Mouse (Mus musculus) spleen, postnatal 14 days (tissue): ENCODE data around the gene Hesx1.
A peak's percentile ranks its signal among the peaks of the same experiment; 100 is the strongest.
"Not testable (repeated sequence)": the region's sequence is repeated elsewhere in the genome, so short reads cannot be mapped to it uniquely, and the experiment has no call there.

Experiments used
- DNase-seq, 2 experiments: peaks; one replicate each; pipeline ENCODE4 v3.0.0; 2021 to 2022; ENCODE audit warnings: low spot score in 2 of 2

Hesx1 gene

GRCm38 (mm10) chr14:26994211-26994741, at the start of gene Hesx1:
TSS of gene Hesx1 (plus strand) at chr14:26994416.
- peak in 1 of 2 experiments; percentile 40 for DNase-seq

- not testable (repeated sequence) for DNase-seq
Measured at GRCm38 (mm10) chr14:26956139-26956538, 38.1 kb upstream of the Hesx1 start.

- DNase-seq = no peak
Measured at GRCm38 (mm10) chr14:26960518-26960917, 33.7 kb upstream of the Hesx1 start.

GRCm38 (mm10) chr14:26969164-26969563, 25.1 kb upstream of the Hesx1 start:
- no peak for DNase-seq

- peak in 1 of 2 experiments; percentile 10 for DNase-seq
Measured at GRCm38 (mm10) chr14:26969856-26970407, 24.3 kb upstream of the Hesx1 start.

GRCm38 (mm10) chr14:26970439-26970932, 23.7 kb upstream of the Hesx1 start:
- peak; percentile 91 to 95 for DNase-seq

GRCm38 (mm10) chr14:26971106-26971789, 23.0 kb upstream of the Hesx1 start, which contains the start of gene Appl1:
TSS of gene Appl1 (minus strand) at chr14:26971232.
- no peak for DNase-seq

GRCm38 (mm10) chr14:26973089-26973488, 21.1 kb upstream of the Hesx1 start:
- DNase-seq = no peak

GRCm38 (mm10) chr14:26975490-26975889, 18.7 kb upstream of the Hesx1 start:
- DNase-seq = no peak

GRCm38 (mm10) chr14:26976212-26976611, 18.0 kb upstream of the Hesx1 start:
- no peak for DNase-seq

GRCm38 (mm10) chr14:26977500-26977899, 16.7 kb upstream of the Hesx1 start:
- DNase-seq = no peak

GRCm38 (mm10) chr14:26979808-26980207, 14.4 kb upstream of the Hesx1 start:
- DNase-seq = no peak

GRCm38 (mm10) chr14:26981021-26981420, 13.2 kb upstream of the Hesx1 start:
- DNase-seq = no peak

GRCm38 (mm10) chr14:26981494-26982149, 12.6 kb upstream of the Hesx1 start:
- no peak for DNase-seq

- DNase-seq = no peak
Measured at GRCm38 (mm10) chr14:26982150-26982530, 12.1 kb upstream of the Hesx1 start.

GRCm38 (mm10) chr14:26988694-26989093, 5.5 kb upstream of the Hesx1 start:
- no peak for DNase-seq

GRCm38 (mm10) chr14:26991622-26992021, 2.6 kb upstream of the Hesx1 start:
- no peak for DNase-seq

- no peak for DNase-seq
Measured at GRCm38 (mm10) chr14:26993427-26993826, 789 bp upstream of the Hesx1 start.

- no peak for DNase-seq
Measured at GRCm38 (mm10) chr14:26996257-26996656, 2.0 kb downstream of the Hesx1 start.

- no peak for DNase-seq
Measured at GRCm38 (mm10) chr14:27000386-27000785, 6.2 kb downstream of the Hesx1 start.

GRCm38 (mm10) chr14:27004906-27005305, 10.7 kb downstream of the Hesx1 start:
- DNase-seq = no peak

- DNase-seq = no peak
Measured at GRCm38 (mm10) chr14:27005937-27006336, 11.7 kb downstream of the Hesx1 start.

GRCm38 (mm10) chr14:27011561-27011960, 17.3 kb downstream of the Hesx1 start:
- no peak for DNase-seq
